Mouse (Mus musculus) heart, adult 9 months (tissue): ENCODE results near the gene Frrs1l.

Source experiments
- DNase-seq, 2 experiments: peaks; one replicate each; pipeline ENCODE4 v3.0.0; 2022; ENCODE audit warnings: low spot score in 2 of 2

Frrs1l gene

GRCm38 (mm10) chr4:56990215-56990584 is at the start of gene Frrs1l:
TSS of gene Frrs1l (minus strand) at chr4:56990391.
- DNase-seq, result no peak

GRCm38 (mm10) chr4:57039127-57040031 is 49.2 kb upstream of the Frrs1l start:
- DNase-seq, result no peak

DNA sequence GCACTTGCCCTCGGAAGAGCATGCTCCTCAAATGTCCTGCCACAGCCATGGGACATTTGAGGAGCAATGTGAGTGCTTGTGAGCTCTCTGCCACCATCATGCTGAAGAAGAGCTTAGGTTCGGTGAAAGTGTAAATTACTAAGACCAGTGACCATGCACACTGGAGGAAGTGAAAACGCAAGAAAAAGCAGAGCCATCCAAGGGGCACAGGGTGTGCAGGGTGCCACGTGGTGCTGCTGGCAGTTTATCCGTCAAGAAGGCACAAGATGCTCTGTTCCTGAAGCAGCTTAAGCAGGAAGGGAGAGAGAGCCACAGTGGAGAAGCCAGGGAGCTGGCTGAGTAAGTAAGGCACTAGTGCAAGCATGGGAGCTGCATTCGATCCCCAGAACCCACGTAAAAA is 47.4 kb upstream of the Frrs1l start:
- no peak for DNase-seq

- no peak for DNase-seq
These were observed 44.0 kb upstream of the Frrs1l start for GRCm38 (mm10) chr4:57034169-57034568.

GRCm38 (mm10) chr4:57031440-57031839 is 41.2 kb upstream of the Frrs1l start:
- DNase-seq, result no peak

- DNase-seq, result peak in 1 of 2 experiments; percentile 9
These were observed 37.8 kb upstream of the Frrs1l start for GRCm38 (mm10) chr4:57027954-57028353.

DNA sequence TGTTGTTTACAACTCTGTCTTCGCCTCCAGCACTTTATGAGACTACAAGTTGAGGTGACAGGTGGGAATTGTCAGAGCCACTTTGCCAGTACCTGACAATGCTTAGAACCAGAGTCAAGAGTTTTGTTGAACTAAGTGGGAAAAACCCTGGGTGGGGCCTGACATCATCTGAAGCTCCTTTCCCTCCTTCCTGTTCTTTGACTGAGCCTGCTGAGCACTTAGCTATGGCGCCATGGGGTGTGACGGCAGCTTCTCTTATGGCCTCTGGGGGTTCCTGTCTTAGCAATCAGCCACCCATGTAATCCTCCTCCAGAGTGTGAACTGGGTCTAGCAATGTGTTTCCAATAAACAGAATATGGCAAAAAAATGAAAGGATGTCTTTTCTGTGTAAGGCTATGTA is 33.3 kb upstream of the Frrs1l start:
- no peak for DNase-seq

DNA sequence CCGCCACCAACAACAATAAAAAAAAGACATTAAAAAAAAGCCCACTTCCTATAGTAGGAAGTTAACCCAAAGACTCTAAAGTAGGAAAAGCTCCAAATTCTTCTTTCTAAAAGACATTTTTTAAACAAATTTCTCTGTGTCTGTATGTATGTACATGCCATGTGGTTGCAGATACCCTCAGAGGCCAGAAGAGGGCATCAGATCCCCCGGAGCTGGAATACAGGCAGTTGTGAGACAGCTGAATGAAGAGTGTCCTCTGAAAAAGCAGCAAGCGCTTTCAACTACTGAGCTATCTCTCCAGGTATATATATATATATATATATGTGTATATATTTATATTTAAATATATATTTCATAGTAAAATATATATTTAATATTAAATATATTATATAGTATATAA is 31.1 kb upstream of the Frrs1l start:
- no peak for DNase-seq

GRCm38 (mm10) chr4:57017229-57017628 is 27.0 kb upstream of the Frrs1l start:
- peak in 1 of 2 experiments; percentile 41 for DNase-seq

- DNase-seq, result no peak
These were observed 26.4 kb upstream of the Frrs1l start for GRCm38 (mm10) chr4:57016366-57017171.

GRCm38 (mm10) chr4:57015032-57015431 is 24.8 kb upstream of the Frrs1l start:
- no peak for DNase-seq

DNA sequence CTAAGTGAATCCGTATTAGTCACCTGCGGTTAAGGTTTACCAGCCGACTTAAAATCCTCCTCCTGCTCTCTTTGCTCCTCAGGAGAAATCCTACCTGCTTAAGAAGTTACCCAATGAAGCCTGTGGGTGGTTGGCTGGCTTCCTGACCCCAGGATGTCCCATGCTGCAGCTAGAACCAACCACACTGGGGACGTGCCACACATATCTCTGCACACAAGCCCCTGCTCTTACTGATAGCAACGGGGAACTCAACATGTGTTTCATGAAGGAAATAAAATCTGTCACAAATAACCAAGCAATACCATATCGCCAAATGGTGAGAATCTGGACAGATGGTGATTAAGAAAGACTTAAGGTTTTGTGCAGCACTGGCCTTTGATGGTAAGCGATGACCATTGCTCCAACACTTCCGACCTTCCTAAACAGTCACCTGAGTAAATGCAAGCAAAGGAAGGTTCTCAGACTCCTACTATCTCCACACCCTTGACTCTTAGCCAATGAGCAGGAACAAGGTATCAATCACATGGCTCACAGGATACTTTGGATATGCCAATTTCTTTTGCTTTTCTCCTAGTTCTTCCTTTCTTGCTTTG is 21.4 kb upstream of the Frrs1l start:
- no peak for DNase-seq

DNA sequence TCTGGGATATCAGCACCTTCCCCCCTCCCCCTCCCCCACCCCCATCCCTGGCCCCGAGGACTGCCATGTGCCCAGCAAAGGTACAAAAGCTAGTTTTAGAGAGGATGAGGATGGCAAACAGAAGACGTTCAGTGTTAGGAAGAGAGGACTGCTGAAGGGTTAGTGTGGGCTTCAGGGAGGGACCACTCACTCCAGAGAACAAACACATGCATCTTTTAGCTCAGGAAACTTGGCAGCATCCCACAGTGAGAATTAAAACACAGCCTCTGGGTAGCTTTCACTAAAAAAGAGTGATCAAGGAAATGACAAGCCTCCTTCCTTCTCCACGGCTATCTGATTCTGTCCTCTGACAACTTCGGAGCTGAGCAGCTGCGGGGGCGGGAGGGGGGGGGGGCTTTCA is 20.7 kb upstream of the Frrs1l start:
- no peak for DNase-seq

GRCm38 (mm10) chr4:57010425-57010824 is 20.2 kb upstream of the Frrs1l start:
- DNase-seq, result no peak

DNA sequence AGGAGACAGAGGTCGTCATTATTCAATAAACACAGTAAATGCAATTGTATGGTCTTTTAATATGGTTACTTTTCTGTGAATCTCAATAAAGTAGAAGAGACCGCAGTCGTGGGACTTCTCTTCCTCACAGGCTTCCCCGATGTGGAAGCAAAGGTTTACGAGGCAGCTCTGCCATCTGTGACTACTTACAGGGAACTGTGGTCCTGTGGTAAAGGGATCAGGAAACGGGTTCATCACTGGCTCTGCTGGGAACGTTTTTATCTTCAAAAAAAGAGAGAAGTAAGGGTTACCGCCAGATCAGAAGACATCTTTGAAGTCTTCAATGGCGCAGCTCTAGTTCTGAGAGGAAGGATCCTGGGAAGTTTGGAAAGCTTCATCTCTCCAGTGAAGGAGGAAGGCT is 17.5 kb upstream of the Frrs1l start:
- no peak for DNase-seq

DNA sequence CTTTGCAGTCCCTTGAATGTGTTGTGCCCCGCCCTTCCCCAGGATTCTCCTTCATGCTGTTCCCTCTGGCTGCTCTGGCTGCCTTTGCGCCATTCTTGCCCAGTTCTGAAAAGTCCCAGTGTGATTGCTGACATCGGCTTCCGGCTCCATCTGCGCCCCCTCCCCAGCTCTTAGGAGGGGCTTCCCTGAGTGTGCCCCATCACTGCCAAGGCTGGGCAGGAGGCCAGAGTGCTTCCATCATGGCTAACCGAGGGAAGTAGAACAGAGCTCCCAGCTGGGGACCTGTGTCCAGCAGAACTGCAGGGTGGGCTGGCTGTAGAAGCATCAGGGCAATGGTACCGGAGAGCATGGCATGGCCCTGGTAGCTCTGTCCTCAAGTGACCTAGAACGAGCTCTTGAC is 14.8 kb upstream of the Frrs1l start:
- DNase-seq, result no peak

- DNase-seq, result no peak
These were observed 13.7 kb upstream of the Frrs1l start for GRCm38 (mm10) chr4:57003886-57004285.

- no peak for DNase-seq
These were observed 12.6 kb upstream of the Frrs1l start for GRCm38 (mm10) chr4:57002751-57003150.

DNA sequence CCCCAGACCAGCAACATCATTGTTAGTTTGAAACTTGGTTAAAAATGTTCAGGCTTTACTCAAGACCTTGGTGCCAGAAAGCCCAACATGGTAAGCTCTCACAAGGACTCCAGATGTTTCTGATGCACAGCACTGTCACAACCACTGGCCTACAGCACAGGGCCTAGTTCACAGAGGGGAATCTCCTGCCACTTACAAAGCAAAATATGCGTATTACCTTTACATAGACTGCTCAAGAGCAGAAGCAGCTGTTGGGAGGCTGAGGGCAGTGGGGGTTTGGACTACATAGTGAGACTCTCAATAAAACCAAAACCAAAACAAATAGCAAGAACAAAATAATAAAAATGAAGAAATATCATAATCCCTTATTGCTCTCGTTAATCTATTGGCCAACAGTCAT is 11.2 kb upstream of the Frrs1l start:
- no peak for DNase-seq

- DNase-seq, result no peak
These were observed 3.1 kb upstream of the Frrs1l start for GRCm38 (mm10) chr4:56993331-56993730.

DNA sequence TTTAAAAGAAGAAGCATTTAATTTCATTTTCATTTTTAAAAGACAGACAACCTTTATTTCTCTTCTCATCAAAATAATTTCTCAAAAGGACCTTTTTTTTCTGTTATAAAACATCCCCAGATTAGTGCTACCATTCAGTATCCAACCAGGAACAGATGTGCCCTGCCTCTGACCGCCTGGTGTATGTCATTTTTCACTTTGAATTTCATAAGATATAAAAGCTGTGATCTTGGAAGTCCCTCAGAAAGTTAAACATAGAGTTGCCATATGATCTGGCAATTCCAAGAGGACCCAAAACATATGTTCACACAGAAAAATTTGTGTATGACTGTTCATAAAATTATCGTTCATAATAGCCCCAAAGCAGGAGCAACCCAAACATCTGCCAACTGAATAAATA is 1.8 kb upstream of the Frrs1l start:
- no peak for DNase-seq

DNA sequence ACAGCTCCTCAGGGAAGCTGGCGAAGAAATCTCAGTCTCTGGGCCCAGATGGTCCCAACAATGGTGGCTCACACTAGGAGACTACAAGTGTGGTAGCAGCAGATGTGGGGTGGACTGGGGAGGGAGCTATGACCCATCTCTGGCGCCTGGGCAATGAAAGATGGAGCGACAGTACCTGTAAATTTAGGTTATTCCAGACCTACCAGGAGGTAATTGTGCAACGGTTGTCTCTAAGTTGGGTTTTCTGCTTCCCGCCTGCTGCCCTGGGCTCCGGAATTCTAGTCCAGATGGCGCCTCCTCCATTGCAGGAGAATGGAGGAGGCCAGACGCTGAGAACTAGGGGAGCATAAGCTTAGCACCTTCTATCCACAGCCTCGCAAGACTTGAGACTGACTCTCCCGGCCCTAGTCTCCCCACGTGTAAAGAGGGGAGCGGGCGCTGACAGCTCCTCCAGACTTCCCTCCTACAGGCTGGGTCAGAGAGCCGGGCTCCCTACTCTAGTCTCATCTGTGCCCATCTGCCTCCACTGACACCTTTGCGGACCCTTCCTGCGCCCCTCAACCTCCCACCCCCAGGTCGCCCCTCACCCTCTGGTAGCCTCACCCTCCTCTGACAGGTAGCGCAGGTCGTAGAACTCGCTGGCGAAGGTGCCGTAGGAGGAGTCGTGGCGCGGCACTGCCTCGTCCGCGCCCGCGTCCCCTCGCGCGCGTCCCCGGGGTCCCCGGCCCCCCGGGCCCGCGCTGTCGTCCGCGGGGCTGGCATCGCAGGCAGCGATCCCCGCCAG is 568 bp downstream of the Frrs1l start:
- no peak for DNase-seq
